Mouse (Mus musculus) olfactory bulb, adult 2 months (tissue): ENCODE measurements around the gene Ncapd3. TPM values are rescaled to one million over a fixed set of nuclear protein-coding genes. Genes with fewer than 3 reads are reported as not detected.

Experiments
- H3K27ac ChIP-seq: fragments of 200-500 bp; 2 replicates; pipeline ENCODE4 v1.5.1; 2012; ENCODE audit warnings: low read depth, low read length; ENCODE audit not compliant: insufficient read depth
- H3K4me1 ChIP-seq: fragments of 200-500 bp; 2 replicates; pipeline ENCODE4 v1.6.1; 2012; ENCODE audit warnings: low read length; ENCODE audit not compliant: control insufficient read depth, insufficient read depth
- H3K4me3 ChIP-seq: fragments of 200-500 bp; 2 replicates; pipeline ENCODE4 v1.5.1; 2012; ENCODE audit warnings: mild to moderate bottlenecking, low read depth, low read length, moderate library complexity; ENCODE audit not compliant: insufficient read depth
- CTCF ChIP-seq: fragments of 200-500 bp; IDR thresholded peaks from 2 replicates; pipeline ENCODE4 v1.5.1; 2012; ENCODE audit warnings: low read depth, mild to moderate bottlenecking, low read length, moderate library complexity; ENCODE audit not compliant: insufficient read depth
- POLR2A ChIP-seq: fragments of 200-500 bp; IDR thresholded peaks from 2 replicates; pipeline ENCODE4 v1.6.1; 2012; ENCODE audit warnings: mild to moderate bottlenecking, low read depth, low read length, moderate library complexity; ENCODE audit not compliant: insufficient read depth
- WGBS: fragments of 180-500 bp; shearing (Covaris S2); methylation state at CpG from one replicate; pipeline ENCODE4 v1.1.7; 2018; 5-methylcytosine and 5-hydroxymethylcytosine counted together
- polyA plus RNA-seq: library from polyadenylated mRNA; stranded (reverse); fragments of >200 nt; gene quantifications from 2 replicates; pipeline ENCODE4 v1.2.4, GENCODE M21; 2012; ENCODE audit warnings: low replicate concordance; ENCODE audit not compliant: missing spikeins, insufficient read depth, insufficient read length

Gene Ncapd3
- polyA plus RNA-seq, 1 experiment, result 124 TPM

GRCm38 (mm10) chr9:27086256-27086655 is 56.3 kb downstream of the Ncapd3 start:
- TF ChIP-seq POLR2A (no peak), CTCF (no peak)
- H3K27ac ChIP-seq, result no peak overlapping the region
- no peaks in the 10 kb centered on the region for H3K4me1 ChIP-seq
- WGBS, result 93% methylated on average over 5 of the region's 5 CpGs
- no peak overlapping the region for H3K4me3 ChIP-seq

GRCm38 (mm10) chr9:27087402-27087801 is 57.4 kb downstream of the Ncapd3 start:
- 89% methylated on average over 3 of the region's 3 CpGs for WGBS
- H3K4me3 ChIP-seq, result no peak overlapping the region
- no peak overlapping the region for H3K27ac ChIP-seq
- H3K4me1 ChIP-seq, result 0 out of 2 replicates have a peak, but pooled peaks cover 2% of the 10 kb centered on the region
- TF ChIP-seq CTCF (no peak), POLR2A (no peak)

- 85% methylated on average over 1 of the region's 1 CpGs for WGBS
- 0 out of 2 replicates have a peak, but pooled peaks cover 2% of the 10 kb centered on the region for H3K4me1 ChIP-seq
- no peak overlapping the region for H3K4me3 ChIP-seq
- no peak overlapping the region for H3K27ac ChIP-seq
- TF ChIP-seq CTCF, result no peak
- no peak for TF ChIP-seq POLR2A
Observed at GRCm38 (mm10) chr9:27090134-27090533, 60.2 kb downstream of the Ncapd3 start.

- no peak overlapping the region for H3K4me3 ChIP-seq
- H3K4me1 ChIP-seq, result 0 out of 2 replicates have a peak, but pooled peaks cover 2% of the 10 kb centered on the region
- H3K27ac ChIP-seq, result no peak overlapping the region
- TF ChIP-seq CTCF (no peak), POLR2A (no peak)
- 78% methylated on average over 13 of the region's 13 CpGs for WGBS
Observed at GRCm38 (mm10) chr9:27090801-27091775, 61.1 kb downstream of the Ncapd3 start.

GRCm38 (mm10) chr9:27092916-27093315 is 62.9 kb downstream of the Ncapd3 start:
- TF ChIP-seq POLR2A (no peak), CTCF (no peak)
- 80% methylated on average over 6 of the region's 6 CpGs for WGBS
- no peak overlapping the region for H3K4me3 ChIP-seq
- 0 out of 2 replicates have a peak, but pooled peaks cover 2% of the 10 kb centered on the region for H3K4me1 ChIP-seq
- H3K27ac ChIP-seq, result no peak overlapping the region

- Histone ChIP-seq H3K27ac (no peak overlapping the region), H3K4me3 (no peak overlapping the region), H3K4me1 (no peaks in the 10 kb centered on the region)
- 39% methylated on average over 4 of the region's 4 CpGs for WGBS
- TF ChIP-seq POLR2A, result no peak
- no peak for TF ChIP-seq CTCF
Observed at GRCm38 (mm10) chr9:27098092-27098491, 68.1 kb downstream of the Ncapd3 start.

GRCm38 (mm10) chr9:27098557-27098956 is 68.6 kb downstream of the Ncapd3 start:
- no peak overlapping the region for H3K4me3 ChIP-seq
- WGBS, result 80% methylated on average over 8 of the region's 8 CpGs
- no peak for TF ChIP-seq CTCF
- no peak for TF ChIP-seq POLR2A
- H3K4me1 ChIP-seq, result no peaks in the 10 kb centered on the region
- no peak overlapping the region for H3K27ac ChIP-seq

GRCm38 (mm10) chr9:27099474-27099873 is 69.5 kb downstream of the Ncapd3 start:
- TF ChIP-seq CTCF (no peak), POLR2A (no peak)
- WGBS, result 79% methylated on average over 4 of the region's 4 CpGs
- Histone ChIP-seq H3K4me3 (no peak overlapping the region), H3K4me1 (no peaks in the 10 kb centered on the region), H3K27ac (no peak overlapping the region)

- WGBS, result 89% methylated on average over 6 of the region's 6 CpGs
- Histone ChIP-seq H3K4me1 (no peaks in the 10 kb centered on the region), H3K27ac (no peak overlapping the region), H3K4me3 (no peak overlapping the region)
- no peak for TF ChIP-seq CTCF
- no peak for TF ChIP-seq POLR2A
Observed at GRCm38 (mm10) chr9:27101466-27101865, 71.5 kb downstream of the Ncapd3 start.
